Mouse (Mus musculus): ENCODE data around the gene Cpm. TPM values are rescaled to one million over a fixed set of nuclear protein-coding genes. Genes with fewer than 3 reads are reported as not detected.
A peak's percentile ranks its signal among the peaks of the same experiment; 100 is the strongest.

Cpm gene
- polyA plus RNA-seq, 3 experiments from 2014 or later: 14.5 to 29.9 (median 27.1) TPM

DNA sequence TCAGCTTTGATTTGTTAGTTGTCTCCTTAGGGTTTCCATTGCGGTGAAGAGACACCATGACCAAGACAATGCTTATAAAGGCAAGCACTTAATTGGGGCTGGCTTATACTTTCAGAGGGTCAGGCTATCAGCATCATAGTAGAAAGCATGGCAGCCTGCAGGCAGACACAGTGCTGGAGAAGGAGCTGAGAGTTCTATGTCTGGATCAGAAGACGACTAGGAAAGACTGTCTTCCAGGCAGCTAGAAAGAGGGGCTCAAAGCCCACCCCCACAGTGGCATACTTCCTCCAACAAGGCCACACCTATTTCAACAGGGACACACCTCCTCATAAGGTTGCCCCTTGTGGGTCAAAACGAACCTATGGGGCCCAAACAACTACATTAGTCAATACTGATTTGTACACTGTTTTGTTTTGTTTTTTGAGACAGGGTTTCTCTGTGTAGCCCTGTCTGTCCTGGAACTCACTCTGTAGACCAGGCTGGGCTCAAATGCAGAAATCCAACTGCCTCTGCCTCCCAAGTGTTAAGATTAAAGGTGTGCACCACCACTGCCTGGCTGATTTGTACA is 8.3 kb upstream of the Cpm start:
- ATAC-seq: no peak

DNA sequence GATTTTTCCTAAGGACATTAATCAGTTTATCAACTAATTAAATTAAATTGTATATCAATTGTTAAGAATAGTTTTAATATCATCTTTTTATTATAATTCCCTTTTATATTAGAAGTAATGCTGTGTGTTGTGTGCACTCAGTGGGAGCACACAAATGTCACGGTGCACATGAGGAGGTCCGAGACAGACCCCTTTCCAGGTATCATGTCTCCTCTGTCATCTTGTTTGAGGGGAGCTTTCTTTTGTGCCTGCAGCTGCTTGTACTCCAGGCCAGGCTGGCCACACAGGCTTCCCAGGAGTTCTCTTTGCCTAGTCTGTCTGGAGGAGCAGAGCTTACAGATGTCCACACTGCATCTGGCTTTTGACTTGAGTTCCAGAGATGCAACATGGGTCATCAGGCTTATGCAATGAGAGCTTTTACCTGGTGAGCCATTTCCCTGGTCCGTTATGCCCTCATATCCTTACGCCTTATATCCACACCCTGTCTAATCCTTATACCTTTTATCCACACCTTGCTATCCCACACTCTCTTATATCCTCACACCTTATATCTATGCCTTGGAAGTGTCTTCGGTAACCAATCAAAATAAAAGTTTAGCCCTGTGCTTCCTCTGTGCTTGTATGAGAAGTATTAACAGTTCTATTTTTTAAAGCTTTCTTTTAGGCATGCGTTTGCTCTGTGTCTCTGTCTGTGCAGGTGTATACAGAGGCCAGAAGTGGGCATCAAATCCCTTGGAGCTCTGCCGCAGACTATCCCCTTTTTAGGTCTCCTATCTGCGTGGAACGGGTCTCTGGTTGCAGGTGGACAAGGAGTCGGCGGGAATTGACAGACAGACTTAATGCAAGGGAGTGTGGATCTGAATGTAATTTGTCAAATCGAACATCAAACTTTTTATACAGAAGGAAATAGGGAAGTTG is 7.4 kb upstream of the Cpm start:
- ATAC-seq: no peak

DNA sequence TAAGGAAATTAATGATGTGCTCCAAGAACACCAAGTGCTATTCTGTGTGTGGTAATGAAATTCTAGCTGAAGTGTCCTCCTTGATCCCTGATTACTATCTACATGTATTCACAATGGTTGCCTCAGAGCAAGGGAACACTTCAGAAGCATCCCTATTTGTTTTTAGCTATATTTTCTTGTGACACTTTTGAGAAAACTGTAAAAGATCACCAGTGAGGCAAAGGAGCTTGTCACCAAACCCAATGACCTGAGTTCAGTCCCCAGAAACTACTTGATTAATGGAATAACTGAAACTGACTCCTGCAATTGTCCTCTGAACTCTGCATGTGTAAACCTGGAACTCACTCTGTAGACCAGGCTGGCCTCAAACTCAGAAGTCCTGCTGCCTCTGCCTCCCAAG is 5.9 kb upstream of the Cpm start:
- ATAC-seq: no peak

DNA sequence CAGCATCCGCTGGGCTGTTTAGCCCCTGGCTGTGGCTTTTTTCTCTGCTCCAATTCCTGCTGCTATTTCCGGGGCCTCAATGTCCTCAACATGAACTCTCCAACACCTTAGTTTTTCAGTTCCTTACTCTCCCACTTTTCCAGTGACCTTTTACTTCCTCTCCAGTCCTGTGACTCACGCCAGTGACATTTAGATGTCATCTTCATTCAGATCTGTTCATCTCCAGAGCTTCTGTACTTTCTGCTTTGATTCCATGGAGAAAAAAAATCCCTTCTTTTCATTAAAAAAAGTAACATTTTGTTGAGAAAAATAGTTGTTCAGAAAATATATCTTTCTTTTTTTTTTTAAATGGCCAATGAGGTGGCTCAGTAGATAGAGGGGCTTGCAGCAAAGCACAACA is 5.1 kb upstream of the Cpm start:
- no peak for ATAC-seq

DNA sequence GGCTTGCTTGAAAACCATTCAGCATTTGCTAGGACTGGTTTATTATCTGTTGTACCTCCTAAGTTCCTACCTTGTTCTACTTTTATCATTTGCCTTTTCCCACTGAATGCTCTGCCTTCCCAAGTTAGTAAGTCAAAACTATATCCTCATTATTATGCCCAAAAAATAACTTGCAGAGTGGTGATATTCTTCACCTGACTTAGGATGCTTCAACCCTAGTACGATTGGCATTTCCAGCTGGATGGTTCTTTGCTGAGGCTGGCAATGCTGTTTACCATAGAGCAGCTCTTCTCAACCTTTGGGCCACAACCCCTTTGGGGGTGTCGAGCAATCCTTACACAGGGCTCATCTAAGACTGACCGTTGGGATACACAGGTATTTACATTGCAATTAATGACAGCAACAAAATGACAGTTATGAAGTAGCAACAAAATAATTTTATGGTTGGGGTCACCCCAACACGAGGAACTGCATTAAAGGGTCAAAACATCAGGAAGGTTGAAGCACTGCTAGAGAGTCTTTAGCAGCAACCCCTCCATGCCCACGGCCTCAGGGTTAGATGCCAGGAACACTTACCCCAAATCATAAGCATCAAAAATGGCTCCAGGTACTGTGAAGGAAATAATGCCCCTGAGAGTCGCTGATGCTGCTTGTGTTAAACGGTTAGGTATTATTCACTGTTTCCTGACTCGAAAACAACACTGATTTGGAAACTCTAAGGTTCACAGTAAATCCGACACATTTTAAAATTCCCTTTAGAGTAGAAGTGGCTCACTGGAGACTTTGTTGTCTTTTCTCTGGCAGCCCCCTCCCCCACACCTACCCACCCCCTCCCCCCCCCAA is 4.4 kb upstream of the Cpm start:
- no peak for ATAC-seq

DNA sequence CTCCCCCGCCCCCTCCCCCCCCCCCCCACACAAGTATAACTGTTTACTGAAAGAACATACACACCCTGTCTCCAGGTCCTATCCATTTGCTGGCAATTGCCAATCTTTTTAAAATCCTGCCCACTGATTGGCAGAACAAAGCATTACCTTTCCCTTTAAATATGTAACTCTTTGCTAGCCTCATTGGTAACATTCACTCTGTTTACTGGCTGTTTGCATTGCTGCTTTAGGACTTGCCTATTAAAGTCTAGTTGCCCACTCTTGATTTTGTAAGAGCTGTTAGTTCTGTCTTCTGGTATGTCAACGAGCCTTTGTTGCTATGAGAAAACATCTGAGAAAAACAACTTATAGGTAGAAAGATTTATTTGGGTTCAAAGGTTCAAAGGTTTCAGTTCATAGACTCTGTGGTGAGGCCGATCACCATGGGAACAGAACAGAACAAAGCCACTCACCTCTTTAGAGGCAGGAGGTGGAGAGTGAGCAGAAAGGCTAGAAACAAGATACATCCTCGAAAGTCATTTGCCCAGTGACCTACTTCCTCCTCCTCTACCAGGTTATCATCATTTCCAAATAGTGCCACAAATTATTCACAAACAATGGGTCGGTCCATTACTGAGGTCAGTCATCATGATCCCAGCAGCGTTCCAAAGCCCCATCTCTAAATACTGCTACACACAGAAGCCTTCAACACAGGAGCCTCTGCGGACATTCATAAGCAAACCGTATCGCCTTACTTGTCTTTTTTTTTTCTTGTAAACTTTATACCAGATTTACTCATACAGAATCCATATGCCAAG is 3.6 kb upstream of the Cpm start:
- ATAC-seq: peak; percentile 47

DNA sequence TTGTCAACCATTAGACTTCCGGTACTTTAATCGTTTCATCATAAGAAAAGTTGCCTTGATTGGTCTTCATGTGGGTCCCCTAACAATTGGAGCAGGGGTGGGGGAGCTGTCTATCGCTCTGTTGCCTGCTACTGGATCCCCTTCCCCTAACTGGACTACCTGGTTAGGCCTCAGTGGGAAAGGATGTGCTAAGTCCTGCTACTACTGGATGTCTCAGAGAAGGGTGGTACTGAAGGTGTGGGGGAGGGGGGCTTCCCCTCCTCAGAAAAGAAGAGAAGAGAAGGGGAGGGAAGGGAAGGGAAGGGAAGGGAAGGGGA is 3.0 kb upstream of the Cpm start:
- no peak for ATAC-seq

DNA sequence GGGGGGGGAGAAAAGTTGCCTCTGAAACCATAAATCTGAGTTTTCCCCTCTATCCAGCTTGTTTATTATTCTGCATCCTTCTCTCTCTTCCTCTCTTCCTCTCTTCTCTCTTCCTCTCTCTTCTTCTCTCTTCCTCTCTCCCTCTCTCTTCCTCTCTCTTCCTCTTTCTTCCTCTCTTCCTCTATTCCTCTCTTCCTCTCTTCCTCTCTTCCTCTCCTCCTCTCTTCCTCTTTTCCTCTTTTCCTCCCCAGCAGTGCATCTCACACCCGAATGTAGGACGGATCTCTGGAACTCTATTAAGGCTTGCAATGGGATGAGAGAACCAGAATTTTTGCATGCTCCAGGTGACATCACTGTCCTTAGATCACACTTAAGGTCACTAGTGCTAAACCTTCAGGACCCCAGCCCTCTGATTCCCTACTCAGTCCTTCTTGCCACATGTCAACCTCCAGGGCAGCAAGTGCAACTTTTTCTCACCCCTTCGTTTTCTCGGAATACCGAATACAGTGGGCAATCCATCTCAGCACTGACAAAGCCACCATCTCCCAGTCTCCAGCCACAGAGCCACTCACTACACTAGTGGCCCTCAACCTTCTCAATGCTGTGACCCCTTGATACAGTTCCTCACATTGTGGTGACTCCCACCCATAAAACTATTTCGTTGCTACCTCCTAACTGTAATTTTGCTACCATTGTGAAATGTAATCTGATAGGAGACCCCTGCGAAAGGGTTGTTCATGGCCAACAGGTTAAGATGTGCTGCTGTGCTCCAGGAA is 2.3 kb upstream of the Cpm start:
- ATAC-seq: no peak

DNA sequence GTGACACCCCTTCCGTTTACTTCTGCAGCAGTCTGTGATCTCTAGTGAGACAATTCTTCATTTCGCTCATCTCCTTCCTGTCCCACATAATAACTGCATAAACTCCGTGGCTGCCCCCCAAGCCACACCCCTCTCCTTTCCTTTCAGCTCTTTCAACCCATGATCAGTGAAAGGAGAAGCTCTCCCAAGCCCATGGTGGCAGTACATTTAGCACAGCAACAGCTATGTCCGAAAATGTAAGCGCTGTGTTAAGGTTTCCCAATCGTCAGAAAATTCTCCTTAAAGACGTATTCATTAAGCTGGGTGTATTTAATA is 1.7 kb upstream of the Cpm start:
- ATAC-seq: peak; percentile 75

DNA sequence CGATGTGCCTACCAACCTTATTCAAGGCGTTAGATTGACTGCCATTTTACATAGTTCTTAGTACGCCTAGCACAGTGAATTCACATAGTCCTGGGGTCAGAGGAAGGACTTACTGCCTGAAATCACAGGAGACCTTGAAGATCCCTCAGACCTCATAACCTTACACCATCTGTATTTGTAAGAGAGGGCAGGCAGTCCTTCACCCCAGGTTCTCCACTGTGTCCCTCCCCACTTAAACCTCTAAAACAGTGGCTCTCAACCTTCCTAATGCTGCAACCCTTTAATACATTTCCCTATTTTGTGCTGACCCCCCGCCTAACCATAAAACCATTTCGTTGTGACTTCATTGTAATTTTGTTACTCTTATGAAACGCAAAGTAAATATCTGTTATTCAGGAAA is 1.4 kb upstream of the Cpm start:
- ATAC-seq: no peak

DNA sequence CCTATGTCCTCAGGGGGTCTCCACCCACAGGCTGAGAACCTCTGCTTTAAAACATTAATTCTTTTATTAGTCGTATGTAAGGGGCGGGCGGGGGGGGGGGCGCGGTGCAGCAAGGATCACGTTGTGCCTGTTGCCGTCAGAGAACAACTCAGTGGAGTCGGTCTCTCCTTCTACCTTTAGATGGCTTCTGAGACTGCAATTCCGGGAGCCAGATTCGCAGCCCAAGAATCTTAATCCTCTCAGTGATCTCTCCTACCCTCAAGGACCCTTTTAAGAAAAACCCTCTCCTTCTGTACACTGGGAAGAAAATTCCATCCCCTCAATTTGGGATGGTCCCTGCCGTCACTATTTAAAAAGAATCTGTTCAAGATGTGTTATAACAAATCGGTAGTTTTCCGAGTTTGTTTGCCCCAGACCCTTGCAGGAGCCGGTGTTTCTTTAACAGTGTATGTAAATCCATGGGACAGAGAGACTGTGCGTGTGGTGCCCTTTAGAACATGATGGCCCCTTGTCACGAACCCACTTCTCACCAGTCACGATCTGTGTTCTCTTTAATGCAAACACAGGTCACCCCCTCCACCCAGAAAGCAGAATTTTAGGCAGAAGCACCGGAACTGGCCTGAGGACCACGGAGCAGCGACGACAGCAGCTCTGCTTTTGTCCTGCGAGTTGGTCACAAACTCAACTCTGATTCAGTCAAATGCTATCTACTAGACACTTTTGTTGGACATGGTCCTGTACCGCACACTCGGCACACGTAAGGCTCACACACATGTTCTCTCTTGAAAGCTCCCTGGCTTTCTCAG is 734 bp upstream of the Cpm start:
- no peak for ATAC-seq

DNA sequence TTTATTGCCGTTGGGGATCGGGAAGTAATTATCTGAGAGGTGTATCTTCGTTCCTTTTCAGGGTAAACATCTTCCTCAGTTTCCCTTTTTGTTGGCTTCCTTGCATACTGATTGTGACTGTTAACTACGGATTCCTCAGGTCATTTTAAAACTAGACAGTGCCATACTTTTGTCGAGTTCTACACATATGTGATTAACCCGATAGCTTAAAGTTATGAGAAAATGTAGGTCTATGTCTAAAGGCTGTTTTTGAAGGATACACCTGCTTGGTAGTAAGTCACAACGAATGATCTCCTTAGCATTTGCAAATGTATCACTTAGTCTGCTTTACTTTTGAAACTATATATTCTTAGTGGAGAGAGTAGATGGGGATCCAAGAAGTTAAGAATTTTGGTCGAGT is 876 bp downstream of the Cpm start:
- ATAC-seq: no peak

DNA sequence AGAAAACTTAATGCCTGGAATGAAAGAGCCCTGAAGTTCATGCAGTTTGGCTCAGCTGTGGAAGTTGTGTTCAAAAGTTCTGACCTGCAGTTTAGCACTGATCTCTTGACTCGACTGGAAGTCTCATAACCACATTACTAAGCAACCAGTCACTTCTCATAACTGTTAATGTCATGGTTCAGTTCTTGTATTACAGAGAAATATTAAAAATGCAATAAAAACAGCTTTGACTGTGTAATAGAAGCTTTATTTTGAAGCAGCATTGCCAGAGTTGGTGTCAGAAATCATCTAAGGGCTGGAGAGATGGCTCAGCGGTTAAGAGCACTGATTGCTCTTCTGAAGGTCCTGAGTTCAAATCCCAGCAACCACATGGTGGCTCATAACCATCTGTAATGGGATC is 1.5 kb downstream of the Cpm start:
- no peak for ATAC-seq

DNA sequence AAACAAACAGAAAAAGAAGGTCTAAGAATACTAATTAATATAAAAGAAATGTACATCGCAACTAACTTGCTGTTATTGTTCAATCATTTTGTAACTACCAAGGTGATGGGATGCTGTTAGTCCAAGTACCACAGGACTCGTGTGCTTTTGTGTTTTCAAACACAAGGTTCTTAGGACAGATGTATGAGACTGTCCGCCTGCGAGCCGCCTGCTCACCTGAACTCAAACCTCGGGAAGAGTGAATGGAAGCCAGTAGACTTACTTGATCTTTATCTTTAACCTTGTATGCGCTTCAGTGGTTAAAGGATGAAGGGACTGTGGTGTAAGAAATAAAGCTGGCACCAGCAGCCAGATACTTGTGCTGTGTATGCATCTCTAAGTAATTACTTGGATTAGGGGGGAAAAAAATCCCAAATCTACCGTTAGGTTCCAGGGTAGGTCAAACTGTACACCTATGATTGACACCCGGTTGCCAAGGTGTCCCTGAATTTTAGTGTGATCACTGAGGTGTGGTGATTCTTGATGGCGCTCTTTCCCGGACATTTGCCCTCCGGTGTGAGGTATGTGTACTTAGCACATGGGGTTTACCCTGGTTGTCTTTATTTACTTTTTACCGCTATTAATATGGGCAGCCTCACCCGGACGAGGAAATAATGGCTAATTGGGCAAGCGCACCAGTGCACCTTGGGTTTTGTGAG is 2.4 kb downstream of the Cpm start:
- ATAC-seq: no peak

DNA sequence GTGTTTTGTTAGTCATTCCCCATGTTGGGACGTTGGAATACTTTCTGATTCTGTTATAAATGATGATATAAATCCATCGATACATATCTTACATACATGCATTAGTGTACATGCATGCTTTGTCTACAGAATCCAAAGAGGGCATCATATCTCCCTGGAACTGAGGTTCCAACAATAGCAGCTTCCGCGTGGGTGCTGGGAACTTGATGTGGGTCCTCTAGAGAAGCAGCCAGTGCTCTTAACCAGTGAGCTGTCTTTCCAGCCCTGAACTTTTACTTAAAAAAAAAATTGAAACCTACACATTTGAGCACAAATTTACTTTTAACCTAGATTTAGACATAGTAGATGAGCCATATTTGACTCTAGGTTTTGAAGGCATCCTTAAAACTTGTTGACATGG is 3.1 kb downstream of the Cpm start:
- ATAC-seq: no peak

DNA sequence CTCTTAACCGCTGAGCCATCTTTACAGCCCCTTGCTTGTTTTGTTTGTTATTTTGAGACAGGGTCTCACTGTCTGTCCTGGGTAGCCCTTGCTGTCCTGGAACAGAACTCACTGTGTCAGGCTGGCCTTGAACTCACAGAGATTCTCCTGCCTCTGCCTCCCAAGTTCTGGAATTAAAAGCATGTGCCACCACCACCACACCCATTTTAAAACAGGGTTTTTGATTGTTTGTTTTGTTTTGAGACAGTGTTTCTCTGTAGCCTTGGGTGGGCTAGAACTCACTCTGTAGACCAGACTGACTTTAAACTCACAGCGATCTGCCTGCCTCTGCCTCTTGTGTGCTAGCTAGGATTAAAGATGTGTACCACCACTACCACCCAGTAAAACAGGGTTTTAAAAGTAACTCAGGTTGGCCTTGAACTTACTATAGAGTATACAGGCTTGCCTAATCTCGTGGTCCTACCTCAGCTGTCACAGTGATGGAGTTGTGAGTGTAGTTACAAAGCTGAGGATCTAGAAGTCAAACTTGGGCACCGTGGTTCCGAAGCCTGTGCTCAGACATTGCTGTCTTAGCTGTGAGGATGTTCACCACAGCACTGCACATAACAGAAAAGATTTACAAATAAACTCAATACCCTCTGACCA is 4.4 kb downstream of the Cpm start:
- no peak for ATAC-seq

DNA sequence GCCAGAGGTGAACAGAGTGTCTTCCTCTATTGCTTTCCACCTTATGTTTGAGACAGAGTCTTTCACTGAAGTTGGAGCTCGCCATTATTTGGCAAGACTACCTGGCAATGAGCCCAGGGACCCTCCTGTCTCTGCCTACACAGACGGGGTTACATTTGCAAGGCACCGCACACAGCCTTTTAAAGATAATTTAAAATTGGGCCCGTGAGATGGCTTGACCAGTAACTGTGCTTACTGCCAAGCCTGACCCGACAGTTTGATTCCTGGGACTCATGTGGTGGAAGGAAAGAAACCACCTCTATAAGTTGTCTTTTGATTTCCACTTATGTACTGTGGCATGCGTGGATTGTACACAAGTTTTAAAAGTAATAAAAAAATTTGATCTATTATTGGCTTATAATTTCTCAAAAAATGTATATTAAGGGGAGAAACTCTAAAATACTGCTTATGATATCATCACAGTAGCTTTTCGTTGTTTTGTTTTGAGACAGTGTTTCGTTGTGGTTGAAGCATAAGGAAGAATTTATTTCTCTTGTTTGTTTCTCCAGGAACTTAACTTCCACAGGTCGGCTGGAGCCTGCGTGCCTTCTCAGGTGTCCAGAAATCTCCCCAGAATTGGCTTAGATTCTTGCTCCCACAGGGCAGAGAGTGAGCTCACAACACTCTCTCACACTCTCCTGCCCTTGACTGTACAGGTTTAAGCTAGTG is 5.2 kb downstream of the Cpm start:
- ATAC-seq: no peak

DNA sequence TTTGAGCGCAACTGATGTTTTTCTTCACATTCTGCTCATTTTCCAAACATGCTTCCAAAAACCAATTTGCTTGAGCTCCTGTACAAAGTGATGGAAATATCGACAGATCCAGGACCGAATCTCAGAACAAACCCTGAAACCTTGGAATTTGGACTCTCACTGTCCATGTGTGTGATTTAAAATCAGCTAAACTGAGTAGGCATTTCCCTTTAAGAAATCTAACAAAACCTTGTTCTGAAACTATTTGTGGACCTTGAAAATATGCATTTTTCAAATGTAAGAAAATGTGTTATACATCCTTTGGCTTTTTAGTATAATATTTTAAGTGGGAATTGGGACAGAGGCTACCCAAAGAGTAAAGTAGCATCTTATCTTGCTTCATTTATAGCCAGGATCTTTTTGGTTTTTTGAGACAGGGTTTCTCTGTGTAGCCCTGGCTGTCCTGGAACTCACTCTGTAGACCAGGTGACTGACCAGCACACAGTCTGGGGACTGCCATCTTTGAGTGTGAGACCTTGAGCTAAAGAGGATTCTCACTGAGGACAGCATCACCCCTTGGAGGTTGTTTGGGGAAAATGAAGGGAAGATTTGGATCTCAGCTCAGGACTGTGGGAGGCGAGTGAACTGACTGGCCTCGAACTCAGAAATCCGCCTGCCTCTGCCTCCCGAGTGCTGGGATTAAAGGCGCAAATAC is 5.9 kb downstream of the Cpm start:
- no peak for ATAC-seq
